Mouse (Mus musculus) neural tube, embryonic 12.5 days (tissue): Measurements from ENCODE around the gene Vps25. TPM values are rescaled to one million over a fixed set of nuclear protein-coding genes. Genes with fewer than 3 reads are reported as not detected.

Experiments
- ATAC-seq: fragments of 200-750 bp; cut with Nextera tagmentation; 2 replicates; pipeline ENCODE4 v1.8.0; 2017; ENCODE audit warnings: low read depth, mild to moderate bottlenecking, moderate TSS enrichment, moderate library complexity; ENCODE audit not compliant: low FRiP score
- H3K27ac ChIP-seq: fragments of 300-500 bp; sonication (generic); 2 replicates; pipeline ENCODE4 v1.5.1; 2016
- H3K27me3 ChIP-seq: fragments of 300-500 bp; sonication (generic); replicated peaks from 2 replicates; pipeline ENCODE4 v1.6.1; 2016; ENCODE audit warnings: mild to moderate bottlenecking
- H3K36me3 ChIP-seq: fragments of 300-500 bp; sonication (generic); 2 replicates; pipeline ENCODE4 v1.6.1; 2016; ENCODE audit warnings: mild to moderate bottlenecking
- H3K4me1 ChIP-seq: fragments of 300-500 bp; sonication (generic); 2 replicates; pipeline ENCODE4 v1.6.1; 2016
- H3K4me2 ChIP-seq: fragments of 300-500 bp; sonication (generic); replicated peaks from 2 replicates; pipeline ENCODE4 v1.6.1; 2016; ENCODE audit warnings: mild to moderate bottlenecking
- H3K4me3 ChIP-seq: fragments of 300-500 bp; sonication (generic); 2 replicates; pipeline ENCODE4 v1.5.1; 2016
- H3K9ac ChIP-seq: fragments of 300-500 bp; sonication (generic); 2 replicates; pipeline ENCODE4 v1.6.1; 2016; ENCODE audit warnings: mild to moderate bottlenecking
- H3K9me3 ChIP-seq: fragments of 300-500 bp; sonication (generic); 2 replicates; pipeline ENCODE4 v1.6.1; 2016; ENCODE audit warnings: mild to moderate bottlenecking
- WGBS: fragments of 180-500 bp; shearing (Covaris S2); methylation state at CpG from one replicate; pipeline ENCODE4 v1.1.7; 2016; 5-methylcytosine and 5-hydroxymethylcytosine counted together
- polyA plus RNA-seq: library from polyadenylated mRNA; unstranded; fragments of >200 nt; fragmentation: Nextera tagmentation; extraction: Ambion mirVana; gene quantifications from 2 replicates; pipeline ENCODE4 v1.2.1, GENCODE M21; 2016

Gene Vps25
- polyA plus RNA-seq, 1 experiment from 2014 or later: 103 TPM

GRCm38 (mm10) chr11:101263989-101264280 is 10.4 kb downstream of the Vps25 start:
- H3K4me3 ChIP-seq: no peak overlapping the region
- H3K4me1 ChIP-seq: peaks cover 53% of the 10 kb centered on the region
- no peak overlapping the region for H3K9ac ChIP-seq
- no peak for ATAC-seq
- no peaks in the 10 kb centered on the region; the same call in 1 of the 2 replicates for H3K36me3 ChIP-seq
- peak overlapping the region; percentile 95; the same call in 1 of the 2 replicates for H3K4me2 ChIP-seq
- 5% methylated on average over 3 of the region's 3 CpGs for WGBS
- H3K9me3 ChIP-seq: no peaks in the 10 kb centered on the region
- no peak overlapping the region for H3K27ac ChIP-seq
- peaks cover 69% of the 10 kb centered on the region for H3K27me3 ChIP-seq

- Histone ChIP-seq H3K27me3 (peaks cover 71% of the 10 kb centered on the region), H3K9me3 (no peaks in the 10 kb centered on the region), H3K27ac (no peak overlapping the region), H3K9ac (peak overlapping the region; percentile 22; the same call in 1 of the 2 replicates), H3K4me2 (peak overlapping the region; percentile 61), H3K4me1 (peaks cover 42% of the 10 kb centered on the region), H3K36me3 (no peaks in the 10 kb centered on the region), H3K4me3 (peak overlapping the region; percentile 27)
- no peak for ATAC-seq
- 2% methylated on average over 31 of the region's 31 CpGs for WGBS
These were observed 11.5 kb downstream of the Vps25 start for GRCm38 (mm10) chr11:101264954-101265471.

- peaks cover 69% of the 10 kb centered on the region for H3K27me3 ChIP-seq
- H3K27ac ChIP-seq: no peak overlapping the region
- no peak overlapping the region for H3K4me3 ChIP-seq
- ATAC-seq: no peak
- H3K4me1 ChIP-seq: peaks cover 33% of the 10 kb centered on the region
- WGBS: 31% methylated on average over 6 of the region's 6 CpGs
- H3K9me3 ChIP-seq: no peaks in the 10 kb centered on the region
- H3K36me3 ChIP-seq: no peaks in the 10 kb centered on the region
- no peak overlapping the region for H3K4me2 ChIP-seq
- H3K9ac ChIP-seq: no peak overlapping the region
These were observed 12.4 kb downstream of the Vps25 start for GRCm38 (mm10) chr11:101265906-101266305.

DNA sequence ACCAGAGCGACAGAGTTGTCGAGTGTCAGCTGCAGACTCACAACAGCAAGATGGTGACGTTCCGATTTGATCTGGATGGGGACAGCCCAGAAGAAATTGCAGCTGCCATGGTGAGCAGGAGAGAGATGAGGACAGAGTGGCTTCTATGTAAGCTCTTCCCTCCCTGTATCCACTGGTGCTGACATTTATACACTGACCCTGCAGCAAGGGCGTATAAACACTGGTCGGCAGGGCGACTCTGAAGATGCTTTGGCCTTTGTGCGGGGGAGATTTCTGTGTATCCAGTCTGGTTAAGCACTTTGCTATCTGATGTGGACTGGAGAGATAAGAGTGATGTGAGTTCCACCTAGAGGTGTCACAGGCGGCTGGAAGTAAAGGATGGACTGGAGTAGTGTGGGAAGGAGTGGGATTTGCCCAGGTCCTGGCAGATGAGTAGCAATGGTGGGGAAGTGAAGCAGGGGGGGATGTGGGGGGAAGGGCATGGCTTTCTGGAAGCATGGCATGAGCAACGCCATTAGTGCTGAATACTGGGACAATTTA is 16.1 kb downstream of the Vps25 start:
- 38% methylated on average over 10 of the region's 10 CpGs for WGBS
- no peak overlapping the region for H3K9ac ChIP-seq
- H3K4me3 ChIP-seq: no peak overlapping the region
- peaks cover 7% of the 10 kb centered on the region for H3K4me1 ChIP-seq
- no peak overlapping the region for H3K4me2 ChIP-seq
- ATAC-seq: no peak
- H3K9me3 ChIP-seq: no peaks in the 10 kb centered on the region
- no peaks in the 10 kb centered on the region for H3K36me3 ChIP-seq
- peaks cover 33% of the 10 kb centered on the region for H3K27me3 ChIP-seq
- H3K27ac ChIP-seq: no peak overlapping the region

DNA sequence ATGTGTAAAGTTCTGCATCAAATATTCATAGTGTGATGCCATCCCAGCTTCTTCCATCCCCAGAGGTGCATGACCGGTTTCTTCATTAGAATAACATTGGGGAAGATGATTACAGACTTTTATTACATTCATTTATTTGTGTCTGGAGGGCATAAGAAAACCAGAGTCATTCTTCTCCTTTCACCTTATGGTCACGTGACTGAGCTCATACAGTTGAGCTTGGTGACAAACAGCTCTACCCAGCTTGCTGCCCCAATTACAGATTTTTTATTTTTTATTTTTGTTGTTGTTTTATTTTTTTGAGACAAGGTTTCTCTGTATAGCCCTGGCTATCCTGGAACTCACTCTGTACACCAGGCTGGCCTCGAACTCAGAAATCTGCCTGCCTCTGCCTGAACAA is 18.9 kb downstream of the Vps25 start:
- Histone ChIP-seq H3K27ac (no peak overlapping the region), H3K9ac (no peak overlapping the region), H3K27me3 (peaks cover 12% of the 10 kb centered on the region; the same call in 1 of the 2 replicates), H3K9me3 (no peaks in the 10 kb centered on the region), H3K4me2 (no peak overlapping the region), H3K4me1 (peaks cover 15% of the 10 kb centered on the region), H3K4me3 (no peak overlapping the region), H3K36me3 (0 out of 2 replicates have a peak, but pooled peaks cover 6% of the 10 kb centered on the region)
- WGBS: 86% methylated on average over 3 of the region's 3 CpGs
- ATAC-seq: no peak

GRCm38 (mm10) chr11:101275309-101275708 is 21.8 kb downstream of the Vps25 start:
- 74% methylated on average over 4 of the region's 4 CpGs for WGBS
- H3K4me2 ChIP-seq: no peak overlapping the region
- peaks cover 24% of the 10 kb centered on the region for H3K4me1 ChIP-seq
- 0 out of 2 replicates have a peak, but pooled peaks cover 6% of the 10 kb centered on the region for H3K36me3 ChIP-seq
- no peaks in the 10 kb centered on the region for H3K9me3 ChIP-seq
- H3K9ac ChIP-seq: no peak overlapping the region
- H3K27ac ChIP-seq: no peak overlapping the region
- no peak for ATAC-seq
- H3K27me3 ChIP-seq: no peaks in the 10 kb centered on the region
- H3K4me3 ChIP-seq: no peak overlapping the region

GRCm38 (mm10) chr11:101276319-101277070 is 23.0 kb downstream of the Vps25 start:
- H3K36me3 ChIP-seq: 0 out of 2 replicates have a peak, but pooled peaks cover 6% of the 10 kb centered on the region
- no peak for ATAC-seq
- peak overlapping the region; percentile 40 for H3K9ac ChIP-seq
- WGBS: 29% methylated on average over 27 of the region's 27 CpGs
- no peak overlapping the region for H3K27ac ChIP-seq
- no peaks in the 10 kb centered on the region for H3K27me3 ChIP-seq
- H3K4me2 ChIP-seq: peak overlapping the region; percentile 93
- peaks cover 24% of the 10 kb centered on the region for H3K4me1 ChIP-seq
- 0 out of 2 replicates have a peak overlapping the region, but pooled peaks have one; percentile 1 for H3K4me3 ChIP-seq
- H3K9me3 ChIP-seq: no peaks in the 10 kb centered on the region

GRCm38 (mm10) chr11:101277381-101278222 is 24.1 kb downstream of the Vps25 start:
- 65% methylated on average over 12 of the region's 12 CpGs for WGBS
- no peak for ATAC-seq

DNA sequence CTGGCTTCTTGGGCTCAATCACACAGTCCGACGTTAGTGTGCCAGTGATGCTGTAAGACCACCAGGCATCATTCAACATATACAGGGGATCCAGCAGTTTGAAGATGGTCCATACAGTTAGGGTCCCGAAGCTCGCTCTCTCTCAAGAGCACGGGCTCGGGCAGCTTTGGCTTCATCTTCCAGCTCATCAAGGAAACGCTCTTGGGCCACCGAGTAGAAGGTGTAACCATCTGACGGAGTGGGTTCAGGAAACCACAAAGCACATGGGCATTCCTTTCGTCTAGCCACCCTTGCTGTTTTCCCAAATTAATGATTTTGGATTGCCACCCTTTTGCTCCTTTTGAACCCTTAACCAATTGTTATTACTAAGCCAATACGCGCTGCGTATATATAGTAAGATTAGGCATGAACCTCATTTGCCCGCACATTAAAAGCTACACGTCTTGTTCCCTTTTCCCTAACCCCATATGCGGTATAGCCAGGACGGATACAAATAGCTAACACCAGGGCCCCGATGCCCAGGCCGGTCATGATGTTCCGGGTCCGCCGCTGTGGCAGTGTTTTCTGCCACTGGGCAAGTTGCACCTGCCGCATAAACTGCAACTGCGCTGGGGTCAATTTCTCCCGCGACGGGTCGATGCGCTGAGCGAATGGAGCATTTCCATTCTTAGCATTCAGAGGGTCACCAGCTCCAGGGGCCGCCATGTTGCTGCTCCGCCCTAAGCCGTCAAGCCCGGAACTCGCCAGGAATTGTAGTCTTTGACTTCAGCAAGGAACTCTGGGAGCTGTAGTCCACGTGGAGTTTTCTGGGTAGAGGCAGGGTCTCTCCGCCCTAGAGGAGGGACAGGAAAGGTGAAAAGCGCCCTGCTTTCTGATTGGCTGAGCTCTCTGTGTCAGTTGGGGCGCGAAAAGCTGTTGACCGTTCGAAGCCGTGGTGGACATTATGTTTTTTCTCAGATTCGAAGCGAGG is 25.0 kb downstream of the Vps25 start, which contains the start of the genes Cntd1 and Coa3:
Cntd1 (plus strand) TSS at position 790 of the 970 bp plus-strand sequence.
Coa3 (minus strand) TSS at position 892 of the 970 bp plus-strand sequence.
- H3K4me3 ChIP-seq: peak within 1 kb of the TSS; percentile 73
- WGBS: 9% methylated on average over 45 of the region's 45 CpGs
- no peaks in the 10 kb centered on the region for H3K27me3 ChIP-seq
- peak within 1 kb of the TSS; percentile 93 for H3K4me2 ChIP-seq
- H3K9ac ChIP-seq: peak within 1 kb of the TSS; percentile 73
- no peaks in the 10 kb centered on the region for H3K9me3 ChIP-seq
- H3K4me1 ChIP-seq: peaks cover 24% of the 10 kb centered on the region
- 0 out of 2 replicates have a peak, but pooled peaks cover 6% of the 10 kb centered on the region for H3K36me3 ChIP-seq
- H3K27ac ChIP-seq: no peak within 1 kb of the TSS
- ATAC-seq: peak; percentile 94

More at GRCm38 (mm10) chr11:101277381-101278222, 24.1 kb downstream of the Vps25 start:
- Histone ChIP-seq H3K9me3 (no peaks in the 10 kb centered on the region), H3K4me3 (peak overlapping the region; percentile 73), H3K27me3 (no peaks in the 10 kb centered on the region), H3K4me2 (peak overlapping the region; percentile 93), H3K4me1 (peaks cover 24% of the 10 kb centered on the region), H3K27ac (no peak overlapping the region), H3K36me3 (0 out of 2 replicates have a peak, but pooled peaks cover 6% of the 10 kb centered on the region), H3K9ac (peak overlapping the region; percentile 73)

- WGBS: 64% methylated on average over 14 of the region's 14 CpGs
- no peak overlapping the region for H3K9ac ChIP-seq
These were observed 25.7 kb downstream of the Vps25 start for GRCm38 (mm10) chr11:101279193-101279569.

GRCm38 (mm10) chr11:101280837-101281236 is 27.3 kb downstream of the Vps25 start:
- H3K4me1 ChIP-seq: peaks cover 24% of the 10 kb centered on the region
- WGBS: 35% methylated on average over 7 of the region's 7 CpGs

More at GRCm38 (mm10) chr11:101279193-101279569, 25.7 kb downstream of the Vps25 start:
- peak overlapping the region; percentile 73 for H3K4me3 ChIP-seq
- 0 out of 2 replicates have a peak, but pooled peaks cover 6% of the 10 kb centered on the region for H3K36me3 ChIP-seq
- H3K4me2 ChIP-seq: peak overlapping the region; percentile 93
- H3K27me3 ChIP-seq: no peaks in the 10 kb centered on the region
- peak; percentile 22; the same call in 1 of the 2 replicates for ATAC-seq
- no peaks in the 10 kb centered on the region for H3K9me3 ChIP-seq
- H3K4me1 ChIP-seq: peaks cover 24% of the 10 kb centered on the region
- H3K27ac ChIP-seq: no peak overlapping the region

More at GRCm38 (mm10) chr11:101280837-101281236, 27.3 kb downstream of the Vps25 start:
- no peak overlapping the region for H3K27ac ChIP-seq
- H3K36me3 ChIP-seq: 0 out of 2 replicates have a peak, but pooled peaks cover 8% of the 10 kb centered on the region
- H3K4me3 ChIP-seq: no peak overlapping the region
- no peaks in the 10 kb centered on the region for H3K9me3 ChIP-seq
- no peak overlapping the region for H3K4me2 ChIP-seq
- no peak overlapping the region for H3K9ac ChIP-seq
- no peak for ATAC-seq
- no peaks in the 10 kb centered on the region for H3K27me3 ChIP-seq
